Mouse (Mus musculus) embryonic stem cell, embryonic (primary cell): ENCODE results near the gene Ddx39b.

Experiments
- CTCF ChIA-PET, 4 experiments: fragments of 300-600 bp in 2 of 4; fragments of 350-600 bp in 2 of 4; sonication (Branson Sonifier 250); formaldehyde crosslinking; loops; one replicate each; lab custom pipeline; 2022; ENCODE audit warnings: inconsistent platforms in 2 of 4; lab: Charles Lee
- POLR2A ChIA-PET, 4 experiments: fragments of 300-600 bp in 2 of 4; fragments of 350-600 bp in 2 of 4; sonication (Branson Sonifier 250); formaldehyde crosslinking; loops; one replicate each; lab custom pipeline; 2022; ENCODE audit warnings: antibody characterized with exemption in 4 of 4, inconsistent platforms in 1 of 4; lab: Charles Lee

Gene Ddx39b

DNA sequence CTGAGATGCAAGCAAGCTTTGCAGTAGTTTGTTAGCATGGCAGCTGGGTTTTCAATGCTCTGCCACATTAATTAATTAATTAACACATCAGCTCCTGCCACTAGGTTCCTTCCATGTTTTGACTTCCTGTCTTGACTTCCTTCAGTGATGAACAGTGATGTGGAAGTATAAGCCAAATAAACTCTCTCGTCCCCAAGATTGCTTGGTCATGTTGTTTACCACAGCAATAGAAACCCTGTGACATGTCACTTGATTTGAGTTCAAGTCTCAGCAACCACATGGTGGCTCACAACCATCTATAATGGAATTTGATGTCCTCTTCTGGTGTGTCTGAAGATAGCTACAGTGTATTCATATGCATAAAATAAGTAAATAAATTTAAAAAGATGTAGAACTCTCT lies 15.8 kb downstream of the Ddx39b start:
- ChIA-PET POLR2A (interaction anchor here (0.7 to 13.1 kb wide), 14 partner anchors 11 to 580 kb away, joined by 3 to 371 read pairs (median 4); partner anchors contain the start of genes Ddx39b (in 3 of the 4) and Nfkbil1 (in 1 of the 4)), CTCF (interaction anchor here (0.5 to 5.6 kb wide), 30 partner anchors 10 to 311 kb away, joined by 3 to 101 read pairs (median 7); partner anchors contain the start of gene Ddx39b (in 1 of the 4))

DNA sequence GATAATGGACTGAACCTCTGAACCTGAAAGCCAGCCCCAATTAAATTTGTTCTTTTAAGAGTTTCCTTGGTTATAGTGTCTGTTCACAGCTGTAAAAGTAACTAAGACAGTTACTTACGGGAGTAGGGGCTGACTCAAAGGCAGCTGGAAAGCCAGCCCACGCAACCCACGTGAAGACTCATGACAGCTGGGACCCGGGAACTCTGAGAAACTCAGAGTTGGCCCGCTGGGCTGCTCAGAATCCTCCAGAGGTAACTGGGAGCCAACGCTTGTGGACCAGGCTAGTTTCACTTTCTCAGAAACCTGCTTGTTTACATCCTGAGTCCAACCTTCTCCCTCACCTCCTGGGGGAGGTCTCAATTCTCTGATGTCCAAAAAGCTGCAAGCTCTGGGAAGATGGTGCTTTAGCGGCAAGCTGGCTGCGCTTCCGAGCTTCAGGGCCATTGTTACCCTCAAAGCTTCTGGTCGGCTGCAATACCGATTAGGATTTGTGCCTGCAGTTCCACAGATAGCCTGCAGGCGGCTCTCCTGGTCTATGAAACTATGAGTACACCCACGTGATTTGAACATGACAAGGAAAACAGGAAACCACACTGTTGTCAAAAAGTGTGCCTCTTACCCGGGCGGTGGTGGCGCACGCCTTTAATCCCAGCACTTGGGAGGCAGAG lies 16.4 kb downstream of the Ddx39b start:
- CTCF ChIA-PET, result interaction anchor here (0.5 to 5.6 kb wide), 56 partner anchors 8 to 1300 kb away, joined by 3 to 101 read pairs (median 4); partner anchors contain the start of genes Ddx39b (in 1 of the 4) and Pou5f1 (in 1 of the 4)

DNA sequence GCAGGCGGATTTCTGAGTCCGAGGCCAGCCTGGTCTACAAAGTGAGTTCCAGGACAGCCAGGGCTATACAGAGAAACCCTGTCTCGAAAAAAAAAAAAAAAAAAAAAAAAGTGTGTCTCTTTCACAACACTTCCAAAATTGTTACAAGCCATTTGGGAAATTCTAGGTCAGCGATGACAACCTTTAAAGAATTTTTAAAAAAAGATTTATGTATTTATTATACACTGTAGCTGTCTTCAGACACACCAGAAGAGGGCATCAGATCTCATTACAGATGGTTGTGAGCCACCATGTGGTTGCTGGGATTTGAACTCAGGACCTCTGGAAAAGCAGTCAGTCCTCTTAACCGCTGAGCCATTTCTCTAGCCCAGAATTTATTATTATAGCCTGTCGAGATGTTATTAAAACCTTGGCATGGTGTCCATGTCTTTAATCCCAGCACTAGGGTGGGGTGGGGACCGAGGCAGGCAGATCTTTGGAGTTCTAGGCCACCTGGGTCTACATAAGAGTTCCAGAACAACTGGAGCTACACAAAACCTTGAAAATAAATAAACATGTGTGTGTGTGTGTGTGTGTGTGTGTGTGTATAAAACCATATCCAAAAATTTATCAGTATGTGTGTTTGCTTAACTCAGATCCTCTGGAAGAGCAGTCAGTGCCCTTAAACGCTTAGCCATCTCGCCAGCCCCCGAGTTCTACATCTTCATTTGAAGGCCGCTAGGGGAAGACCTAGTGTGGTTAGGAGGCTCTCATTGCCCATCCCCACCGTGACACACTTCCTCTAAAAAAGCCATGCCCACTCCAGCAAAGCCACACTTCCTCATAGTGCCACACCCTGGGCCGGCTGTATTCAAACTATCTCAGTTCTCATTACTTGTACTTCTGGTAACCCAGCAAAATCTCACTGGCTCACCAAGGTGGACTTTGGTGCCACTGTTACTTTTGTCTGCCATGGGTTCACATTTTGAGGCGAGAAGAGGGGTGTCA lies 17.2 kb downstream of the Ddx39b start:
- CTCF ChIA-PET, result interaction anchor here (0.5 to 5.6 kb wide), 43 partner anchors 8 to 1083 kb away, joined by 3 to 101 read pairs (median 6); partner anchors contain the start of genes Ddx39b (in 1 of the 4) and Tcf19 (in 1 of the 4)
- POLR2A ChIA-PET, result interaction anchor here in 3 of 4 experiments (0.7 to 13.1 kb wide), 17 partner anchors 11 to 306 kb away, joined by 3 to 371 read pairs (median 4); partner anchors contain the start of genes Ddx39b (in 3 of the 3), D17H6S53E (in 1 of the 3) and Nfkbil1 (in 1 of the 3)

More for the DNA sequence above, 16.4 kb downstream of the Ddx39b start:
- POLR2A ChIA-PET, result interaction anchor here (0.6 to 13.1 kb wide), 20 partner anchors 8 to 1142 kb away, joined by 3 to 371 read pairs (median 4); partner anchors contain the start of genes Ddx39b (in 3 of the 4) and Nfkbil1 (in 1 of the 4)

DNA sequence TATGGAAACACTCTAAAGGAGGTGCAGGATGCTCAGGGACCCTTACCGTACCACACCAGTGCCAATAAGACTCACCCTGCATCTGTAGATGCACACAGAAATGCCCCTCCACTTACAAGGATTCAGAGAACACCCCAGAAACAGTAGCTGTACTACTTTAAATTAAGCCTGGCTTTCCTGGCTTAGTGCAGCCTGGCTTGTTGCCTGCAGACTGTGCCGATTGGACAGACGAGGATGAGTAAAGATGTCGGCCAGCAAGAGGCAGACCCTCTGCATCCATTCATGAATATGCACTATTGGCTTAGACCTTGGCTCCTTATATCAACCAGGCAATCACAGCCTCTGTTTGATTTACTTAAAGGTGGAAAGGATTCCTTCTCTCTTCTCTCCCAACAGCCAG lies 18.1 kb downstream of the Ddx39b start:
- ChIA-PET POLR2A (interaction anchor here (0.7 to 13.1 kb wide), 6 partner anchors 10 to 134 kb away, joined by 3 to 371 read pairs (median 3); partner anchors contain the start of genes D17H6S53E (in 1 of the 4) and Ddx39b (in 1 of the 4)), CTCF (interaction anchor here (0.5 to 5.4 kb wide), 12 partner anchors 8 to 93 kb away, joined by 3 to 48 read pairs (median 5); no protein-coding TSS in a partner anchor)

DNA sequence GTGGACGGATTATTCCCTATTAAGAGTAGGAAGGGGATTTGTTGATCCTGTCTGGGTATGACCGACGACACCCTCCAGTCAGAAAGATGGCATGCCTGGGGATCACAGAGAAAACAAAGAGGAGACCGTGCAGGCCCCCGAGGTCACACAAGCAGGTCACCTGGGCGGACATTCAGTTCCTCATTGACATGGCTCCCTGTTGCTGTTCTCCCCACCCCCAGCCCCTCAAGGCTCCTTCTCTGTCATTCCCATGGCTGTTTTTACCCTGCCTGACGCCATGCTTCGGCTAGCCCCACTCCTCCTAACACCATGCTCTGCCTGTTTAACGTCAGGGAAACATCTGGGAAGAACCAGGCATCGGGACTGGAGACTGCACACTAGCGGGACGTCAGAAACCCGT lies 20.1 kb downstream of the Ddx39b start:
- CTCF ChIA-PET, result no interaction called here
- POLR2A ChIA-PET, result no interaction called here

DNA sequence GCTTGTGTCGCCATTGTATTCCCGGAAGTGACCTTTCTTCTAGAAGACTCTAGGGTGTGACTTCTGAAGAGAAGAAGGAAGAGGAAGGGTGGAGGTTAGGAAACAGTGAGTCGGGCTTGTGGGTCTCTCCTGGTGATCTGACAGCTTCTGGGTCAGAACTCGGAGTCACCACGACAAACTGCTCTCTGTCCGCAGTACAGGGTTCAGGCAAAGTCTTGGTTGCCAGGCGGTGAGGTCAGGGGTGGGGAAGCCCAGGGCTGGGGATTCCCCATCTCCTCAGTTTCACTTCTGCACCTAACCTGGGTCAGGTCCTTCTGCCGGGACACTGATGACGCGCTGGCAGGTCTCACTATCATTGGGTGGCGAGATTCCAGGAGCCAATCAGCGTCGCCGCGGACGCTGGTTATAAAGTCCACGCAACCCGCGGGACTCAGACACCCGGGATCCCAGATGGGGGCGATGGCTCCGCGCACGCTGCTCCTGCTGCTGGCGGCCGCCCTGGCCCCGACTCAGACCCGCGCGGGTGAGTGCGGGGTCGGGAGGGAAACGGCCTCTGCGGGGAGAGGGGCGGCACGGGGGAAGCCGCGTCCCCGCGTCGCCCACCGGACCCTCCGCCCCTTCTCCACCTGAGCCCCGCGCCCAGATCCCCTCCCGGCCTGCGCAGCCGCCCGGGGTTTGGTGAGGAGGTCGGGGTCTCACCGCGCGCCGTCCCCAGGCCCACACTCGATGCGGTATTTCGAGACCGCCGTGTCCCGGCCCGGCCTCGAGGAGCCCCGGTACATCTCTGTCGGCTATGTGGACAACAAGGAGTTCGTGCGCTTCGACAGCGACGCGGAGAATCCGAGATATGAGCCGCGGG lies 21.3 kb downstream of the Ddx39b start, which contains the start of gene H2-D1:
H2-D1 (plus strand) TSS at position 67 of the 859 bp plus-strand sequence.
- ChIA-PET POLR2A (no interaction called here), CTCF (no interaction called here)

DNA sequence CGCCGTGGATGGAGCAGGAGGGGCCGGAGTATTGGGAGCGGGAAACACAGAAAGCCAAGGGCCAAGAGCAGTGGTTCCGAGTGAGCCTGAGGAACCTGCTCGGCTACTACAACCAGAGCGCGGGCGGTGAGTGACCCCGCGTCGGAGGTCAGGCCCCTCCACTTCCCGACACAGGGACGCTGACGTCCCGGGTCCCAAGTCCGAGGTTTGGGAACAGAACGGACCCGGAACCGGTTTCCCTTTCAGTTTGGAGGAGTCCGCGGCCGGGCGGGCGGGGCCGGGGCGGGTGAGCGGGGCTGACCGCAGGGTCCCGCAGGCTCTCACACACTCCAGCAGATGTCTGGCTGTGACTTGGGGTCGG lies 22.0 kb downstream of the Ddx39b start:
- ChIA-PET POLR2A (no interaction called here), CTCF (interaction anchor here in 1 of 4 experiments (2.4 kb wide), 1 partner anchor 11 kb away, joined by 7 read pairs; no protein-coding TSS in a partner anchor)

DNA sequence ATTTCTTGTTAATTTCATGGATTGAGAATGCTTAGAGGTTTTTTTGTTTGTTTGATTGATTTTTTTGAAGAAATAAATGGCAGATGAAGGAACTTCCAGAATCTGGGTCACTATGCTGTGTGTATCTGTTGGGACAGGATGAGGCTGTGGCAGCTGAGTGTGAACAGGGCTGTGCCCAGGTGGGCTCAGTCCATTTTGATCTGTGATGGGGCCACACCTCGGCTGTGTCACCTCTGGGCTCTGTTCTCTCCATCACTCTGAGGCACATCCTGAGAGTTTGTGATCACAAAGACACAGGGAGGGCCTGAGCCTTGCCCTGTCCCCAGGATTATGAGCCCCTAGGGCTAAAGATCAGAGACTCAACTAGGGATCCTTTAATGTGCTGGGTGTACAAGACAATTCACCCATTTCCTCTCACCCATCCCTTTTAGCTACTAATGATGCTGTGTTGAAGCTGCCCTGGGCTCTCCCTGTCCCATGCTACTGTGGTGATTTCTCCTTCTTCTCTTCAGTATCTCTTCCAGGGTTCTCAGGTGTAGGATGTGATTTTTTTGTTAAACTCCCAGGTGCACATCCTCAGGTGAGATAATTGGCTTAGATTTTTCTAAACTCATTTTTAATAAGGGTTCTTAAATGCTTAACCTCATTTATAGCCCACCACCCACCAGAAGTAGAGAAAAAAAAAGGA lies 26.0 kb downstream of the Ddx39b start:
- POLR2A ChIA-PET, result interaction anchor here in 3 of 4 experiments (0.6 to 1.7 kb wide), 5 partner anchors 13 to 1272 kb away, joined by 3 to 5 read pairs (median 3); no protein-coding TSS in a partner anchor
- CTCF ChIA-PET, result interaction anchor here (0.5 to 1.4 kb wide), 6 partner anchors 7 to 1273 kb away, joined by 3 to 5 read pairs (median 4); no protein-coding TSS in a partner anchor

DNA sequence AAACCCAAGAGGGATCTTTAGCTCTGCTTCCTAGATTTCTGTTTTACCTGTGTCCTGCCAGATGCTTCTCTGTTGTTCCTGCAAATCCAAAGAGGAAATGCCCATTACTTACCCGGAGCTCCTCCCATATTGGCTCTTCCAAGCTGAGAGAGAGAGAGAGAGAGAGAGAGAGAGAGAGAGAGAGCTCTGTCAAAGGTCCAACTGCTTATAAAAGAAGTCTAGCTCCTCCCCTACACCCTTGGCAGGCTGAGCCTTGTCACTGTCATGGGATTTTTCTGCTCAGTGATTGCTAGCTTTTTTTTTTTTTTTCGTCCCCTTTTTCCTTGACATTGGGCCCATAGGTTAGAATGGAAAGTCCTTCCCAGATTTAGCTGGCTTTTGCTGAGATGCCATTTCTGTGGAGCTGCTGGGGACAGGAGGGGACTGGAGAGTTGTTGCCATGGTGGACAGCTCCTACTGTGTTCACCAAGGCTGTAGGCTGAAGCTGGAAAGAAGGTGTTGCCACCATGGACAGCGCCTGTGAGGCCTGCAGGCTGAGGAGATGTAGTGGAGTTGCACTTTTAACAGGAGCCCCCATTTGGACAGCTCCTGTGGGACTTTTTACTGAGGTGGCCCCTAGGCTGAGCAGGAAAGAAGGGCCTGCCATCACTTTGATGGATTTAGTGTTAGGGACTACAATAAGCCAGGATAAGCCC lies 28.3 kb downstream of the Ddx39b start:
- POLR2A ChIA-PET, result interaction anchor here (0.6 to 2.9 kb wide), 36 partner anchors 9 to 1297 kb away, joined by 3 to 26 read pairs (median 4); partner anchors contain the start of gene Ddx39b (in 2 of the 4)
- CTCF ChIA-PET, result interaction anchor here (0.6 to 3.6 kb wide), 37 partner anchors 10 to 1307 kb away, joined by 3 to 28 read pairs (median 5); no protein-coding TSS in a partner anchor

DNA sequence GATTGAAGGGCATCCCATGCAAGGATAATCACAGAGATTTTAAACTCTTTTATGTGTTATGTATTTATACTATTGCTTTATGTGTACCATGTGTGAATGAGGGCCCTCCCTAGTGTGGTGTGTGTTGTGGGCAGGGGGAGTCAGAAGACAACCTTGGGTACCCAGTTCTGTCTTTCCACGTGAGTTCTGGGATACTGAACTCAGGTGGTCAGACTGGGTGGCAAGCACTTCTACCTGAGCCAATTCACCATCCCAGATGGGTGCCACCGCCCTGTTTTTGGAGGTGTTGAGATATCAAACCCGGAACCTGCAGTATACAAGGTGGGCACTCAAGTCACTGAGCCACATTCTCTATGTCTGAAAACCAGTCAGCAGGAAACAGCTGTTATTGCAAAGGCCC lies 30.7 kb downstream of the Ddx39b start:
- CTCF ChIA-PET, result interaction anchor here in 2 of 4 experiments (0.7 to 1.4 kb wide), 5 partner anchors 15 to 1302 kb away, joined by 3 to 13 read pairs (median 3); no protein-coding TSS in a partner anchor
- POLR2A ChIA-PET, result interaction anchor here in 1 of 4 experiments (0.6 kb wide), 1 partner anchor 242 kb away, joined by 3 read pairs; no protein-coding TSS in a partner anchor

DNA sequence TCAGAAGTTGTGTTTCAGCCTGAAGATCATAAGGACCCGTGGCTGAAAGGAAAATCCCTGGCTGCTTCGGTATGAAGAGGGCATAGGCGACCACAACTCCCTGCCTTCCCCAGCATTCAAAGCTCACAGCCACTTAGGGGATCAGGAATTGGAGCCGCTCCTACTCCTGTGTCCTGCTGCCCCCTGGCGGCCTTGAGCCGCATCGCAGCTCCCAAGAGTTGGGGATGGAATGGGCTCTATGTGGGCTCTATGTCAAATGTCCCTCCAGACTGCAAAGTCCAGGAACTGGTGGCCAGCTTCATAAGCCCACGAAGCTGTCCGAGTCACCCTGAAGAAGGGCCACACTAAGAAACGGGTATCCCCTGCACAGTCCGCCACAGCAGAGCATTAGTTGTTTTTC lies 33.2 kb downstream of the Ddx39b start:
- ChIA-PET CTCF (interaction anchor here (0.5 to 2.5 kb wide), 79 partner anchors 8 to 1628 kb away, joined by 3 to 63 read pairs (median 4); partner anchors contain the start of genes Ddx39b (in 2 of the 4), Nfkbil1 (in 1 of the 4) and Tnf (in 1 of the 4)), POLR2A (interaction anchor here (0.6 to 2.6 kb wide), 24 partner anchors 10 to 1319 kb away, joined by 3 to 14 read pairs (median 3); partner anchors contain the start of gene Ddx39b (in 2 of the 4))

DNA sequence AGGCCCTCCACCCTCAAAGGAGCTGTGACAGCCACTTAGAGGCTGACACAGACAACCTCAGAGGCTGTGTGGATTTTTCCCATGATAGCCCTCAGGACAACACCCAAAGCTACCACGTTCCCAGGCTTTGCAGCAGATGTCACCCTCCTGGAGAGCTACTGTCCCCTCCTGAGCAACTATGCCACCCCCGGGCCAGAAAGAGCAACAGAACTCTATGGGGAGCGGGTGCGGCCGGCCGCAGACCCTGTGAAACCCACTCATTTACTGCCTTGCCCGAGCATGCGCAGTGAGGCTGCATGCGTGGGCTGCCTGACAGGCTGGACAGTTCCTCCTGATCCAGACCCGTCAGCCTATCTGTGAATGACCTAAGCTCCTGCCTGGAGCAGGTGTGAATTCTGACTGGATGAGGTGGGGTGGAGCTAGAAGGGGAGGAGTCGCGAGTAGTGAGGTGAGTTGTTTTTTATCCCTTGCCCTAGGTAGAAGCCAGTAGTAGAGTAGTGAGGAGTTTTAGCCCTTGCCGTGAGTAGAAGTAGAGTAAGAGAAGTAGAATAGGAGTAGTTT lies 34.8 kb downstream of the Ddx39b start:
- POLR2A ChIA-PET, result interaction anchor here in 3 of 4 experiments (0.6 to 1.6 kb wide), 14 partner anchors 18 to 324 kb away, joined by 3 to 5 read pairs (median 3); partner anchors contain the start of gene Ddx39b (in 1 of the 3)
- CTCF ChIA-PET, result interaction anchor here in 3 of 4 experiments (0.5 to 2.5 kb wide), 14 partner anchors 18 to 246 kb away, joined by 3 to 17 read pairs (median 4); no protein-coding TSS in a partner anchor

DNA sequence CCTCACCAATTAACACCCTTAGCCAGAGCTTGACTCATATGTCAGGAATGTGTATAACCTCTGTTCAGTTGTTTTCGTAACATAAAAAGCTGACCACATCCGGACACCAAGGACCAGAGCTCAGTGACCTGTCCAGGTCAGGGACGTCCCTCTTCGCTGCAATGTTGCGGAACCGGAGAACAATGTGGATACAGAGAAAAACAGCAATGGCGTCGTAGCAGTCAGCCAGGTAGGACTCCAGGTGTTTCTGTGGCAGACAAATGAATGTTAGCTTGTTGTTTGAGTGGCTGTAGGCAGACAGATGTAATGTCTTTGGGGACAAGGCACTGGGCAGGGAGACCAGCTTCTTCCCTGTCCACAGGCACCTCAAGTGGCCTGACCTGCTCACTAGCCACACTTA lies 36.5 kb downstream of the Ddx39b start:
- ChIA-PET CTCF (interaction anchor here in 3 of 4 experiments (0.8 to 2.5 kb wide), 8 partner anchors 18 to 1317 kb away, joined by 3 to 17 read pairs (median 5); no protein-coding TSS in a partner anchor), POLR2A (interaction anchor here in 2 of 4 experiments (1.1 to 1.9 kb wide), 5 partner anchors 26 to 1322 kb away, joined by 3 to 9 read pairs (median 4); partner anchors contain the start of genes Rps18 (in 1 of the 2) and Vps52 (in 1 of the 2))

DNA sequence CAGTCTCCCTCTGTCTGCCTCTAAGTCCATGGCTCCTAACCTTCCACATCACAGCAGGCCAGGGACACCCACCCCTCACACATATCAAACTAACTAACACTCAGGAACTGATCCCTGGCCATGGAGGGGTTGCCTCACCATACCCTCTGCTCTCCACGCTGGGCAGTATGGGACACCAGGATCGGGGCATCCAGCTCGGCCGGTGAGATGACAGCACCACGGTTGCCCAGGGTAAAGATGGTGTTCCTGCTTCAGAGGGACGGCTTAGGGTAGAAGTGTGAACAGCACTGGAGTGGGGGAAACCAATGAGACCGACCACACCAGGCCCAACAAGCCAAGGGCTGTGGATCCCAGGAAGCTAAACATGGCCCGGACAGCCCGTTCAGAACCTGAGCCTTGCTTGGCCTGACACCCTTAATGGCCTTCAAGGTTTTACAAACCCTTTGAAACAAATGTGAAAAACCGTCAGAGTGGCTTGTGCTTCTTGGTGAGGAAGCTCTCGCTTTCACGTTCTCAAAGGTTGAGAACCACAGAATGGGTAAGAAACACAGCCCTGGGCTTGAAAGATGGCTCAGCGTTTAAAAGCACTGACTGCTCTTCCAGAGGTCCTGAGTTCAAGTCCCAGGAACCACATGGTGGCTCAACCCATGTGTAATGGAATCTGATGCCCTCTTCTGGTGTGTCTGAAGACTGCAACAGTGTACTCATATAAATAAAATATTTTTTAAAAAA lies 37.6 kb downstream of the Ddx39b start:
- ChIA-PET POLR2A (interaction anchor here in 2 of 4 experiments (0.7 to 2.0 kb wide), 8 partner anchors 9 to 1323 kb away, joined by 3 to 9 read pairs (median 4); partner anchors contain the start of genes Atf6b (in 1 of the 2), Rps18 (in 1 of the 2) and Vps52 (in 1 of the 2)), CTCF (interaction anchor here in 3 of 4 experiments (1.1 to 1.6 kb wide), 8 partner anchors 17 to 1318 kb away, joined by 3 to 14 read pairs (median 4); no protein-coding TSS in a partner anchor)
